Mouse (Mus musculus) lung, embryonic 14.5 days (tissue): ENCODE data around the gene Upk3b. TPM values are rescaled to one million over a fixed set of nuclear protein-coding genes. Genes with fewer than 3 reads are reported as not detected.

Experiments
- ATAC-seq: fragments of 200-750 bp; cut with Nextera tagmentation; 2 replicates; pipeline ENCODE4 v1.8.0; 2017; ENCODE audit warnings: mild to moderate bottlenecking, moderate TSS enrichment, moderate library complexity; ENCODE audit not compliant: insufficient read depth
- DNase-seq: peaks from one replicate; pipeline ENCODE4 v3.0.0-alpha.2; 2015
- H3K27ac ChIP-seq: fragments of 300-500 bp; sonication (generic); 2 replicates; pipeline ENCODE4 v1.5.1; 2014; ENCODE audit warnings: low read depth, mild to moderate bottlenecking, moderate library complexity
- H3K27me3 ChIP-seq: fragments of 300-500 bp; sonication (generic); 2 replicates; pipeline ENCODE4 v1.6.1; 2014; ENCODE audit warnings: low read length, control low read depth; ENCODE audit not compliant: insufficient read depth
- H3K36me3 ChIP-seq: fragments of 300-500 bp; sonication (generic); 2 replicates; pipeline ENCODE4 v1.6.1; 2014; ENCODE audit warnings: control low read depth; ENCODE audit not compliant: insufficient read depth
- H3K4me1 ChIP-seq: fragments of 300-500 bp; sonication (generic); 2 replicates; pipeline ENCODE4 v1.6.1; 2014; ENCODE audit warnings: antibody characterized with exemption, control low read depth; ENCODE audit not compliant: insufficient read depth
- H3K4me2 ChIP-seq: fragments of 300-500 bp; sonication (generic); 2 replicates; pipeline ENCODE4 v1.6.1; 2014; ENCODE audit warnings: mild to moderate bottlenecking
- H3K4me3 ChIP-seq: fragments of 300-500 bp; sonication (generic); 2 replicates; pipeline ENCODE4 v1.5.1; 2014; ENCODE audit warnings: low read depth, low read length
- H3K9ac ChIP-seq: fragments of 300-500 bp; sonication (generic); 2 replicates; pipeline ENCODE4 v1.6.1; 2014
- H3K9me3 ChIP-seq: fragments of 300-500 bp; sonication (generic); 2 replicates; pipeline ENCODE4 v1.6.1; 2016; ENCODE audit warnings: low read depth, low read length, control low read depth
- CTCF ChIP-seq: IDR thresholded peaks from 2 replicates; pipeline ENCODE4 v1.5.1; 2016; ENCODE audit warnings: antibody characterized with exemption, low read depth
- WGBS: fragments of 180-500 bp; shearing (Covaris S2); extraction: QIAGEN DNeasy Blood & Tissue Kit; methylation state at CpG from one replicate; pipeline ENCODE4 v1.1.7; 2014; 5-methylcytosine and 5-hydroxymethylcytosine counted together
- polyA plus RNA-seq: library from polyadenylated mRNA; unstranded; fragments of >200 nt; fragmentation: Nextera tagmentation; extraction: Ambion mirVana; gene quantifications from 2 replicates; pipeline ENCODE4 v1.2.1, GENCODE M21; 2014

Gene Upk3b
- polyA plus RNA-seq, 1 experiment from 2014 or later, result 23.8 TPM

DNA sequence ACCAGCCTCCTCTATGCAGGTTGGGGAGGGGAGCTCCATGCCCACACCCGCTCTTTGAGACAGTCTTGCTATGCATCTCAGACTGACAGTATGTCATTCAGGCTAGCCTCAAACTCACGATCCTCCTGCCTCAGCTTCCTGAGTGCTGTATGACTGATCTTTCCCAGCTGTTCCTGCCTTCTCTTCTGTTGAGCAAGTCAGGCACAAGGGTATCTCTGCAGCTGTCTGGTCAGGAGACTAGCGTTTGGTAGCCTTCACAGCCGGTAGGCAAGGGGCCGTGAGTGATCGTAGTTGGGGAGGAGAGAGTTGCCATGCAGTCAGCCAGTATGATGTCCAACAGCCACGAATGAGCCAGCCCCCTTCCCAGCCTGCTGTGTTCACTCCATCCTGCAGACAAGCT lies 56.8 kb downstream of the Upk3b start:
- Histone ChIP-seq H3K9ac (no peak overlapping the region), H3K9me3 (no peaks in the 10 kb centered on the region), H3K27ac (no peak overlapping the region), H3K36me3 (no peaks in the 10 kb centered on the region), H3K27me3 (no peaks in the 10 kb centered on the region), H3K4me1 (no peaks in the 10 kb centered on the region), H3K4me3 (no peak overlapping the region), H3K4me2 (no peak overlapping the region)
- 63% methylated on average over 7 of the region's 7 CpGs for WGBS
- DNase-seq (no peak), ATAC-seq (no peak)
- TF ChIP-seq CTCF, result no peak

Other genes with a start within 250 kb of the Upk3b start
- 0.17 and 0.38 TPM in 2 replicates for gene Srrm3, start 231.6 kb upstream of the Upk3b start, polyA plus RNA-seq
- 62.8 and 68.1 TPM in 2 replicates for gene Hspb1, start 150.6 kb upstream of the Upk3b start, polyA plus RNA-seq
- 74.7 and 79.0 TPM in 2 replicates for gene Ywhag, start 103.9 kb upstream of the Upk3b start, polyA plus RNA-seq
- gene Ssc4d, start 64.0 kb upstream of the Upk3b start, polyA plus RNA-seq, result 3.2 and 3.8 TPM in 2 replicates
- not detected in 2 replicates for gene Zp3, start 58.4 kb upstream of the Upk3b start, polyA plus RNA-seq
- 21.4 and 24.4 TPM in 2 replicates for gene Dtx2, start 43.7 kb upstream of the Upk3b start, polyA plus RNA-seq
- 1.5 and 1.8 TPM in 2 replicates for gene Upk3bl, start 16.0 kb downstream of the Upk3b start, polyA plus RNA-seq
- 4.2 and 4.4 TPM in 2 replicates for gene Rasa4, start 45.4 kb downstream of the Upk3b start, polyA plus RNA-seq
- gene Polr2j, start 78.1 kb downstream of the Upk3b start, polyA plus RNA-seq, result 217 and 229 TPM in 2 replicates
- 36.6 and 37.6 TPM in 2 replicates for gene Lrwd1, start 97.6 kb downstream of the Upk3b start, polyA plus RNA-seq
- gene Alkbh4, start 97.7 kb downstream of the Upk3b start, polyA plus RNA-seq, result 12.9 and 14.8 TPM in 2 replicates
- 7.0 and 7.1 TPM in 2 replicates for gene Orai2, start 132.2 kb downstream of the Upk3b start, polyA plus RNA-seq
- gene Prkrip1, start 160.5 kb downstream of the Upk3b start, polyA plus RNA-seq, result 52.1 and 60.3 TPM in 2 replicates
- 5.7 and 5.9 TPM in 2 replicates for gene Sh2b2, start 208.1 kb downstream of the Upk3b start, polyA plus RNA-seq